Mouse (Mus musculus) forebrain, embryonic 16.5 days (tissue): ENCODE data around the gene Cd22. TPM values are rescaled to one million over a fixed set of nuclear protein-coding genes. Genes with fewer than 3 reads are reported as not detected.
A peak's percentile ranks its signal among the peaks of the same experiment; 100 is the strongest.

Experiments
- ATAC-seq: fragments of 200-750 bp; cut with Nextera tagmentation; 2 replicates; pipeline ENCODE4 v1.8.0; 2017; ENCODE audit warnings: mild to moderate bottlenecking, moderate library complexity
- H3K27ac ChIP-seq: fragments of 300-500 bp; sonication (generic); 2 replicates; pipeline ENCODE4 v1.5.1; 2014; ENCODE audit warnings: low read length, control low read depth
- H3K27me3 ChIP-seq: fragments of 300-500 bp; sonication (generic); replicated peaks from 2 replicates; pipeline ENCODE4 v1.6.1; 2014; ENCODE audit warnings: low read length; ENCODE audit not compliant: control insufficient read depth, insufficient read depth
- H3K36me3 ChIP-seq: fragments of 300-500 bp; sonication (generic); 2 replicates; pipeline ENCODE4 v1.6.1; 2014; ENCODE audit not compliant: control insufficient read depth, insufficient read depth
- H3K4me1 ChIP-seq: fragments of 300-500 bp; sonication (generic); replicated peaks from 2 replicates; pipeline ENCODE4 v1.6.1; 2014; ENCODE audit warnings: low read length; ENCODE audit not compliant: control insufficient read depth, insufficient read depth
- H3K4me2 ChIP-seq: fragments of 300-500 bp; sonication (generic); 2 replicates; pipeline ENCODE4 v1.6.1; 2014; ENCODE audit warnings: mild to moderate bottlenecking, low read length, control low read depth
- H3K4me3 ChIP-seq: fragments of 300-500 bp; sonication (generic); replicated peaks from 2 replicates; pipeline ENCODE4 v1.5.1; 2014; ENCODE audit warnings: mild to moderate bottlenecking, low read length, control low read depth
- H3K9ac ChIP-seq: fragments of 300-500 bp; sonication (generic); replicated peaks from 2 replicates; pipeline ENCODE4 v1.6.1; 2014; ENCODE audit warnings: low read depth, low read length, control low read depth
- H3K9me3 ChIP-seq: fragments of 300-500 bp; sonication (generic); 2 replicates; pipeline ENCODE4 v1.6.1; 2016; ENCODE audit warnings: low read length; ENCODE audit not compliant: control insufficient read depth
- WGBS: fragments of 180-500 bp; shearing (Covaris S2); extraction: QIAGEN DNeasy Blood & Tissue Kit; methylation state at CpG from one replicate; pipeline ENCODE4 v1.1.7; 2014; 5-methylcytosine and 5-hydroxymethylcytosine counted together
- polyA plus RNA-seq: library from polyadenylated mRNA; unstranded; fragments of >200 nt; fragmentation: Nextera tagmentation; extraction: Ambion mirVana; gene quantifications from 2 replicates; pipeline ENCODE4 v1.2.1, GENCODE M21; 2015

Cd22 gene
- polyA plus RNA-seq, 1 experiment from 2014 or later = 0.25 TPM

GRCm38 (mm10) chr7:30908277-30908991, 28.3 kb upstream of the Cd22 start:
- Histone ChIP-seq H3K4me3 (peak overlapping the region; percentile 30), H3K9me3 (no peaks in the 10 kb centered on the region), H3K4me1 (peaks cover 9% of the 10 kb centered on the region), H3K9ac (peak overlapping the region; percentile 38), H3K4me2 (peak overlapping the region; percentile 51), H3K27ac (no peak overlapping the region), H3K36me3 (no peaks in the 10 kb centered on the region), H3K27me3 (no peaks in the 10 kb centered on the region)
- 2% methylated on average over 23 of the region's 26 CpGs for WGBS
- ATAC-seq = no peak

GRCm38 (mm10) chr7:30904042-30904441, 23.9 kb upstream of the Cd22 start:
- Histone ChIP-seq H3K4me1 (peaks cover 9% of the 10 kb centered on the region), H3K27ac (no peak overlapping the region), H3K9me3 (no peaks in the 10 kb centered on the region), H3K9ac (no peak overlapping the region), H3K4me3 (no peak overlapping the region), H3K4me2 (no peak overlapping the region), H3K36me3 (no peaks in the 10 kb centered on the region), H3K27me3 (no peaks in the 10 kb centered on the region)
- ATAC-seq = no peak
- WGBS = 57% methylated on average over 4 of the region's 4 CpGs

- no peak overlapping the region for H3K4me3 ChIP-seq
- H3K4me1 ChIP-seq = no peaks in the 10 kb centered on the region
- 92% methylated on average over 3 of the region's 3 CpGs for WGBS
- H3K27me3 ChIP-seq = no peaks in the 10 kb centered on the region
- no peak overlapping the region for H3K9ac ChIP-seq
- no peak overlapping the region for H3K27ac ChIP-seq
- H3K9me3 ChIP-seq = no peaks in the 10 kb centered on the region
- no peak overlapping the region for H3K4me2 ChIP-seq
- ATAC-seq = no peak
- H3K36me3 ChIP-seq = no peaks in the 10 kb centered on the region
Observed at GRCm38 (mm10) chr7:30895217-30895616, 15.1 kb upstream of the Cd22 start.

- H3K9me3 ChIP-seq = no peaks in the 10 kb centered on the region
- H3K4me1 ChIP-seq = no peaks in the 10 kb centered on the region
- H3K27ac ChIP-seq = no peak overlapping the region
- H3K4me2 ChIP-seq = no peak overlapping the region
- H3K4me3 ChIP-seq = no peak overlapping the region
- H3K36me3 ChIP-seq = no peaks in the 10 kb centered on the region
- ATAC-seq = no peak
- WGBS = 67% methylated on average over 3 of the region's 3 CpGs
- no peaks in the 10 kb centered on the region for H3K27me3 ChIP-seq
- no peak overlapping the region for H3K9ac ChIP-seq
Observed at GRCm38 (mm10) chr7:30892515-30892914, 12.4 kb upstream of the Cd22 start.

GRCm38 (mm10) chr7:30891746-30892145, 11.6 kb upstream of the Cd22 start:
- no peak overlapping the region for H3K4me2 ChIP-seq
- H3K27me3 ChIP-seq = no peaks in the 10 kb centered on the region
- WGBS = 89% methylated on average over 9 of the region's 9 CpGs
- no peak for ATAC-seq
- H3K36me3 ChIP-seq = no peaks in the 10 kb centered on the region
- H3K4me1 ChIP-seq = no peaks in the 10 kb centered on the region
- H3K9ac ChIP-seq = no peak overlapping the region
- no peak overlapping the region for H3K27ac ChIP-seq
- no peak overlapping the region for H3K4me3 ChIP-seq
- no peaks in the 10 kb centered on the region for H3K9me3 ChIP-seq

- Histone ChIP-seq H3K27me3 (no peaks in the 10 kb centered on the region), H3K9ac (no peak overlapping the region), H3K4me1 (no peaks in the 10 kb centered on the region), H3K4me2 (no peak overlapping the region), H3K9me3 (no peaks in the 10 kb centered on the region), H3K4me3 (no peak overlapping the region), H3K27ac (no peak overlapping the region), H3K36me3 (no peaks in the 10 kb centered on the region)
- ATAC-seq = no peak
- 59% methylated on average over 2 of the region's 2 CpGs for WGBS
Observed at GRCm38 (mm10) chr7:30890681-30891080, 10.5 kb upstream of the Cd22 start.

- no peak overlapping the region for H3K4me2 ChIP-seq
- no peak overlapping the region for H3K27ac ChIP-seq
- ATAC-seq = no peak
- H3K27me3 ChIP-seq = no peaks in the 10 kb centered on the region
- 84% methylated on average over 7 of the region's 7 CpGs for WGBS
- H3K9ac ChIP-seq = no peak overlapping the region
- H3K4me3 ChIP-seq = no peak overlapping the region
- no peaks in the 10 kb centered on the region for H3K4me1 ChIP-seq
- H3K9me3 ChIP-seq = no peaks in the 10 kb centered on the region
- no peaks in the 10 kb centered on the region for H3K36me3 ChIP-seq
Observed at GRCm38 (mm10) chr7:30888786-30889185, 8.6 kb upstream of the Cd22 start.

- WGBS = 87% methylated on average over 14 of the region's 14 CpGs
- H3K27ac ChIP-seq = no peak overlapping the region
- no peak overlapping the region for H3K4me3 ChIP-seq
- no peak overlapping the region for H3K4me2 ChIP-seq
- no peaks in the 10 kb centered on the region for H3K9me3 ChIP-seq
- no peaks in the 10 kb centered on the region for H3K4me1 ChIP-seq
- no peaks in the 10 kb centered on the region for H3K36me3 ChIP-seq
- no peak overlapping the region for H3K9ac ChIP-seq
- no peak for ATAC-seq
- no peaks in the 10 kb centered on the region for H3K27me3 ChIP-seq
Observed at GRCm38 (mm10) chr7:30887568-30888188, 7.5 kb upstream of the Cd22 start.

- Histone ChIP-seq H3K4me1 (no peaks in the 10 kb centered on the region), H3K4me2 (no peak overlapping the region), H3K36me3 (no peaks in the 10 kb centered on the region), H3K27me3 (no peaks in the 10 kb centered on the region), H3K9me3 (no peaks in the 10 kb centered on the region), H3K9ac (no peak overlapping the region), H3K4me3 (no peak overlapping the region), H3K27ac (no peak overlapping the region)
- no peak for ATAC-seq
- WGBS = 83% methylated on average over 4 of the region's 4 CpGs
Observed at GRCm38 (mm10) chr7:30886852-30887251, 6.7 kb upstream of the Cd22 start.
